Mouse (Mus musculus) megakaryocyte, embryonic 14.5 days (primary cell): Measurements from ENCODE around the gene Strbp. TPM values are rescaled to one million over a fixed set of nuclear protein-coding genes. Genes with fewer than 3 reads are reported as not detected.

Source experiments
- H3K27me3 ChIP-seq: replicated peaks from 2 replicates; pipeline ENCODE3; 2012; ENCODE audit warnings: inconsistent platforms
- H3K36me3 ChIP-seq: replicated peaks from 2 replicates; pipeline ENCODE3; 2012; ENCODE audit warnings: low read length, inconsistent platforms, mixed read lengths
- H3K4me1 ChIP-seq: 2 replicates; pipeline ENCODE4 v1.6.1; 2012; ENCODE audit warnings: inconsistent platforms
- H3K4me3 ChIP-seq: replicated peaks from 2 replicates; pipeline ENCODE3; 2012; ENCODE audit warnings: moderate library complexity, mild to moderate bottlenecking, inconsistent platforms
- H3K9me3 ChIP-seq: 2 replicates; pipeline ENCODE4 v1.6.1; 2012; ENCODE audit warnings: inconsistent platforms
- FLI1 ChIP-seq: IDR thresholded peaks from 2 replicates; pipeline ENCODE4 v1.6.1; 2012; ENCODE audit warnings: low read length, inconsistent platforms, mixed read lengths
- GATA1 ChIP-seq: IDR thresholded peaks from 3 replicates; pipeline ENCODE4 v1.6.1; 2012; ENCODE audit warnings: mixed read lengths, low read length, inconsistent platforms, borderline replicate concordance
- polyA plus RNA-seq: library from polyadenylated mRNA; stranded (reverse); fragments of >175 nt; gene quantifications from 2 replicates; pipeline ENCODE4 v1.2.3, GENCODE M21; 2012; ENCODE audit warnings: low replicate concordance; ENCODE audit not compliant: insufficient read depth

The Strbp gene
- 0.10 and 3.3 TPM in 2 replicates for polyA plus RNA-seq

GRCm38 (mm10) chr2:37703230-37703954, at the start of gene Strbp:
Strbp (minus strand) TSS chr2:37703859.
- peaks cover 38% of the 10 kb centered on the region for H3K4me1 ChIP-seq
- H3K4me3 ChIP-seq = peak within 1 kb of the TSS; percentile 97
- H3K36me3 ChIP-seq = no peaks in the 10 kb centered on the region
- TF ChIP-seq FLI1 (no peak), GATA1 (no peak)
- peaks cover 25% of the 10 kb centered on the region for H3K27me3 ChIP-seq
- H3K9me3 ChIP-seq = no peaks in the 10 kb centered on the region

- Histone ChIP-seq H3K9me3 (no peaks in the 10 kb centered on the region), H3K4me1 (peaks cover 5% of the 10 kb centered on the region; the same call in 1 of the 2 replicates), H3K36me3 (no peaks in the 10 kb centered on the region), H3K27me3 (peaks cover 84% of the 10 kb centered on the region), H3K4me3 (no peak overlapping the region)
- TF ChIP-seq FLI1 = no peak
- TF ChIP-seq GATA1 = no peak
These were observed 47.5 kb upstream of the Strbp start for GRCm38 (mm10) chr2:37751114-37751513.

GRCm38 (mm10) chr2:37749323-37749722, 45.7 kb upstream of the Strbp start:
- Histone ChIP-seq H3K36me3 (no peaks in the 10 kb centered on the region), H3K27me3 (peaks cover 73% of the 10 kb centered on the region), H3K4me3 (peak overlapping the region; percentile 2), H3K4me1 (peaks cover 5% of the 10 kb centered on the region; the same call in 1 of the 2 replicates), H3K9me3 (no peaks in the 10 kb centered on the region)
- TF ChIP-seq GATA1 (no peak), FLI1 (no peak)

GRCm38 (mm10) chr2:37748442-37749066, 44.9 kb upstream of the Strbp start:
- TF ChIP-seq FLI1 (no peak), GATA1 (no peak)
- Histone ChIP-seq H3K36me3 (no peaks in the 10 kb centered on the region), H3K4me3 (no peak overlapping the region), H3K4me1 (peaks cover 5% of the 10 kb centered on the region; the same call in 1 of the 2 replicates), H3K27me3 (peaks cover 68% of the 10 kb centered on the region), H3K9me3 (no peaks in the 10 kb centered on the region)

- Histone ChIP-seq H3K36me3 (no peaks in the 10 kb centered on the region), H3K27me3 (peaks cover 63% of the 10 kb centered on the region), H3K9me3 (no peaks in the 10 kb centered on the region), H3K4me3 (no peak overlapping the region), H3K4me1 (peaks cover 5% of the 10 kb centered on the region; the same call in 1 of the 2 replicates)
- TF ChIP-seq GATA1 (no peak), FLI1 (no peak)
These were observed 44.2 kb upstream of the Strbp start for GRCm38 (mm10) chr2:37747909-37748308.

GRCm38 (mm10) chr2:37746293-37747049, 42.8 kb upstream of the Strbp start:
- Histone ChIP-seq H3K36me3 (no peaks in the 10 kb centered on the region), H3K9me3 (no peaks in the 10 kb centered on the region), H3K4me1 (no peaks in the 10 kb centered on the region), H3K27me3 (peaks cover 61% of the 10 kb centered on the region), H3K4me3 (no peak overlapping the region)
- TF ChIP-seq FLI1 (no peak), GATA1 (no peak)

GRCm38 (mm10) chr2:37744773-37745395, 41.2 kb upstream of the Strbp start:
- Histone ChIP-seq H3K4me3 (no peak overlapping the region), H3K36me3 (no peaks in the 10 kb centered on the region), H3K27me3 (peaks cover 52% of the 10 kb centered on the region), H3K4me1 (no peaks in the 10 kb centered on the region), H3K9me3 (no peaks in the 10 kb centered on the region)
- no peak for TF ChIP-seq GATA1
- no peak for TF ChIP-seq FLI1

- Histone ChIP-seq H3K4me1 (no peaks in the 10 kb centered on the region), H3K36me3 (no peaks in the 10 kb centered on the region), H3K9me3 (no peaks in the 10 kb centered on the region), H3K27me3 (peaks cover 38% of the 10 kb centered on the region), H3K4me3 (no peak overlapping the region)
- TF ChIP-seq FLI1 (no peak), GATA1 (no peak)
These were observed 38.3 kb upstream of the Strbp start for GRCm38 (mm10) chr2:37741806-37742554.

GRCm38 (mm10) chr2:37735807-37736188, 32.1 kb upstream of the Strbp start:
- Histone ChIP-seq H3K27me3 (peaks cover 31% of the 10 kb centered on the region), H3K36me3 (no peaks in the 10 kb centered on the region), H3K4me3 (peak overlapping the region; percentile 80), H3K9me3 (no peaks in the 10 kb centered on the region), H3K4me1 (peaks cover 26% of the 10 kb centered on the region)
- TF ChIP-seq FLI1 (no peak), GATA1 (no peak)
